Mouse (Mus musculus): ENCODE results near the gene Msrb1. TPM values are rescaled to one million over a fixed set of nuclear protein-coding genes. Genes with fewer than 3 reads are reported as not detected.
A peak's percentile ranks its signal among the peaks of the same experiment; 100 is the strongest.

Gene Msrb1
- total RNA-seq, 4 experiments from 2014 or later: 87.3 to 91.3 (median 89.0) TPM

GRCm38 (mm10) chr17:24744381-24744780 is 7.9 kb downstream of the Msrb1 start:
- DNase-seq: no peak

GRCm38 (mm10) chr17:24745526-24746497 is 9.4 kb downstream of the Msrb1 start:
- peak; percentile 73 for DNase-seq

- DNase-seq: no peak
Measured at GRCm38 (mm10) chr17:24746986-24747385, 10.5 kb downstream of the Msrb1 start.

- no peak for DNase-seq
Measured at GRCm38 (mm10) chr17:24751528-24751927, 15.1 kb downstream of the Msrb1 start.

GRCm38 (mm10) chr17:24752415-24753394 is 16.3 kb downstream of the Msrb1 start, which contains the start of gene Hs3st6:
Gene Hs3st6 (plus strand): TSS chr17:24752988.
- DNase-seq: no peak

GRCm38 (mm10) chr17:24757394-24757793 is 21.0 kb downstream of the Msrb1 start:
- DNase-seq: no peak

- no peak for DNase-seq
Measured at GRCm38 (mm10) chr17:24761121-24761520, 24.7 kb downstream of the Msrb1 start.

- DNase-seq: no peak
Measured at GRCm38 (mm10) chr17:24765016-24765905, 28.8 kb downstream of the Msrb1 start.

- DNase-seq: no peak
Measured at GRCm38 (mm10) chr17:24766266-24766875, 29.9 kb downstream of the Msrb1 start.

GRCm38 (mm10) chr17:24769146-24769545 is 32.7 kb downstream of the Msrb1 start:
- DNase-seq: no peak

- no peak for DNase-seq
Measured at GRCm38 (mm10) chr17:24773241-24773640, 36.8 kb downstream of the Msrb1 start.

- DNase-seq: no peak
Measured at GRCm38 (mm10) chr17:24775173-24775572, 38.7 kb downstream of the Msrb1 start.

GRCm38 (mm10) chr17:24777073-24777472 is 40.6 kb downstream of the Msrb1 start:
- DNase-seq: no peak

GRCm38 (mm10) chr17:24780821-24781220 is 44.4 kb downstream of the Msrb1 start:
- no peak for DNase-seq

GRCm38 (mm10) chr17:24792190-24792589 is 55.7 kb downstream of the Msrb1 start:
- DNase-seq: no peak

Other genes starting within 250 kb of the Msrb1 start
- 10 to 100 TPM; 49.1 to 61.2 (median 53.8) TPM for gene Caskin1, start 248.0 kb upstream of the Msrb1 start, total RNA-seq (2022)
- gene Traf7, start 208.7 kb upstream of the Msrb1 start, total RNA-seq (2022): 100 to 1,000 TPM in 3 of 4 experiments, 10 to 100 TPM in 1; 92.1 to 189 (median 132) TPM
- gene Rab26, start 202.4 kb upstream of the Msrb1 start, total RNA-seq (2022): 1 to 10 TPM in 3 of 4 experiments, under 1 TPM in 1; 0.81 to 3.5 (median 2.4) TPM
- 10 to 100 TPM; 58.5 to 88.8 (median 71.0) TPM for gene Pkd1, start 186.8 kb upstream of the Msrb1 start, total RNA-seq (2022)
- 100 to 1,000 TPM in 3 of 4 experiments, 10 to 100 TPM in 1; 79.2 to 135 (median 111) TPM for gene Tsc2, start 104.0 kb upstream of the Msrb1 start, total RNA-seq (2022)
- gene Nthl1, start 104.0 kb upstream of the Msrb1 start, total RNA-seq (2022): 10 to 100 TPM in 3 of 4 experiments, 1 to 10 TPM in 1; 9.0 to 17.3 (median 12.1) TPM
- gene Slc9a3r2, start 86.3 kb upstream of the Msrb1 start, total RNA-seq (2022): 10 to 100 TPM; 45.9 to 78.6 (median 73.7) TPM
- gene Npw, start 78.2 kb upstream of the Msrb1 start, total RNA-seq (2022): not detected
- gene Zfp598, start 67.0 kb upstream of the Msrb1 start, total RNA-seq (2022): 10 to 100 TPM; 44.9 to 59.4 (median 50.8) TPM
- 1 to 10 TPM; 2.4 to 5.5 (median 3.8) TPM for gene Syngr3, start 46.7 kb upstream of the Msrb1 start, total RNA-seq (2022)
- 10 to 100 TPM; 31.7 to 35.6 (median 32.6) TPM for gene Gfer, start 40.5 kb upstream of the Msrb1 start, total RNA-seq (2022)
- gene Noxo1, start 40.4 kb upstream of the Msrb1 start, total RNA-seq (2022): 10 to 100 TPM in 1 of 4 experiments, 1 to 10 TPM in 3; 2.8 to 14.8 (median 7.5) TPM
- gene Tbl3, start 29.0 kb upstream of the Msrb1 start, total RNA-seq (2022): 10 to 100 TPM; 34.3 to 40.5 (median 38.2) TPM
- gene Rnf151, start 18.6 kb upstream of the Msrb1 start, total RNA-seq (2022): not detected
- gene Rps2, start 18.5 kb upstream of the Msrb1 start, total RNA-seq (2022): 100 to 1,000 TPM; 571 to 651 (median 615) TPM
- 100 to 1,000 TPM; 199 to 268 (median 237) TPM for gene Ndufb10, start 12.2 kb upstream of the Msrb1 start, total RNA-seq (2022)
- gene Rpl3l, start 8.8 kb upstream of the Msrb1 start, total RNA-seq (2022): under 1 TPM in 1 of 4 experiments, not detected in 3; 0.49 TPM
- gene Hs3st6, start 16.3 kb downstream of the Msrb1 start, total RNA-seq (2022): 1 to 10 TPM; 1.7 to 2.8 (median 2.4) TPM
- 1 to 10 TPM in 2 of 4 experiments, under 1 TPM in 2; 0.52 to 2.7 (median 1.1) TPM for gene Meiob, start 67.6 kb downstream of the Msrb1 start, total RNA-seq (2022)
- gene Hagh, start 103.5 kb downstream of the Msrb1 start, total RNA-seq (2022): 10 to 100 TPM; 81.9 to 99.1 (median 92.7) TPM
- 10 to 100 TPM; 26.4 to 36.0 (median 32.1) TPM for gene Fahd1, start 113.7 kb downstream of the Msrb1 start, total RNA-seq (2022)
- gene Igfals, start 129.4 kb downstream of the Msrb1 start, total RNA-seq (2022): 1 to 10 TPM; 2.0 to 5.8 (median 2.7) TPM
- 10 to 100 TPM; 58.9 to 66.0 (median 61.5) TPM for gene Nubp2, start 149.7 kb downstream of the Msrb1 start, total RNA-seq (2022)
- gene Spsb3, start 150.0 kb downstream of the Msrb1 start, total RNA-seq (2022): 10 to 100 TPM; 31.5 to 34.0 (median 33.7) TPM
- gene Eme2, start 158.4 kb downstream of the Msrb1 start, total RNA-seq (2022): 10 to 100 TPM; 43.6 to 80.7 (median 66.3) TPM
- gene Mrps34, start 158.5 kb downstream of the Msrb1 start, total RNA-seq (2022): 100 to 1,000 TPM; 120 to 201 (median 138) TPM
- 100 to 1,000 TPM in 2 of 4 experiments, 10 to 100 TPM in 2; 73.5 to 148 (median 104) TPM for gene Nme3, start 159.9 kb downstream of the Msrb1 start, total RNA-seq (2022)
- gene Mapk8ip3, start 200.3 kb downstream of the Msrb1 start, total RNA-seq (2022): 100 to 1,000 TPM in 3 of 4 experiments, 10 to 100 TPM in 1; 96.1 to 271 (median 177) TPM
- 10 to 100 TPM; 28.0 to 38.5 (median 30.7) TPM for gene Jpt2, start 224.0 kb downstream of the Msrb1 start, total RNA-seq (2022)

All from adrenal gland, adult 8-10 months (tissue).